Mouse (Mus musculus) hindbrain, embryonic 15.5 days (tissue): ENCODE measurements around the gene Phospho1. TPM values are rescaled to one million over a fixed set of nuclear protein-coding genes. Genes with fewer than 3 reads are reported as not detected.

Experiments used
- ATAC-seq: fragments of 200-750 bp; cut with Nextera tagmentation; 2 replicates; pipeline ENCODE4 v1.8.0; 2017; ENCODE audit warnings: low read depth, moderate number of reproducible peaks, moderate TSS enrichment; ENCODE audit not compliant: low FRiP score
- H3K27ac ChIP-seq: fragments of 300-500 bp; sonication (generic); replicated peaks from 2 replicates; pipeline ENCODE4 v1.5.1; 2015; ENCODE audit warnings: mild to moderate bottlenecking, inconsistent platforms
- H3K27me3 ChIP-seq: fragments of 300-500 bp; sonication (generic); 2 replicates; pipeline ENCODE4 v1.6.1; 2015; ENCODE audit warnings: control low read depth, inconsistent platforms
- H3K36me3 ChIP-seq: fragments of 300-500 bp; sonication (generic); 2 replicates; pipeline ENCODE4 v1.6.1; 2015; ENCODE audit warnings: control low read depth, inconsistent platforms
- H3K4me1 ChIP-seq: fragments of 300-500 bp; sonication (generic); replicated peaks from 2 replicates; pipeline ENCODE4 v1.6.1; 2015; ENCODE audit warnings: control low read depth, inconsistent platforms
- H3K4me2 ChIP-seq: fragments of 300-500 bp; sonication (generic); 2 replicates; pipeline ENCODE4 v1.6.1; 2015; ENCODE audit warnings: moderate library complexity, mild to moderate bottlenecking, inconsistent platforms
- H3K4me3 ChIP-seq: fragments of 300-500 bp; sonication (generic); 2 replicates; pipeline ENCODE4 v1.5.1; 2015; ENCODE audit warnings: mild to moderate bottlenecking, inconsistent platforms
- H3K9ac ChIP-seq: fragments of 300-500 bp; sonication (generic); 2 replicates; pipeline ENCODE4 v1.6.1; 2015; ENCODE audit warnings: inconsistent platforms
- H3K9me3 ChIP-seq: fragments of 300-500 bp; sonication (generic); 2 replicates; pipeline ENCODE4 v1.6.1; 2016; ENCODE audit warnings: control low read depth, inconsistent platforms
- WGBS: fragments of 180-500 bp; shearing (Covaris S2); methylation state at CpG from one replicate; pipeline ENCODE4 v1.1.7; 2015; 5-methylcytosine and 5-hydroxymethylcytosine counted together
- polyA plus RNA-seq: library from polyadenylated mRNA; unstranded; fragments of >200 nt; fragmentation: Nextera tagmentation; extraction: Ambion mirVana; gene quantifications from 2 replicates; pipeline ENCODE4 v1.2.1, GENCODE M21; 2015

The Phospho1 gene
- polyA plus RNA-seq, 1 experiment from 2014 or later: 0.44 TPM

- no peak overlapping the region for H3K27ac ChIP-seq
- WGBS: 77% methylated on average over 9 of the region's 9 CpGs
These were observed 8.9 kb upstream of the Phospho1 start for GRCm38 (mm10) chr11:95815412-95815811.

GRCm38 (mm10) chr11:95819138-95819537 lies 5.2 kb upstream of the Phospho1 start:
- no peaks in the 10 kb centered on the region for H3K36me3 ChIP-seq
- no peak for ATAC-seq
- H3K4me2 ChIP-seq: no peak overlapping the region
- no peaks in the 10 kb centered on the region for H3K9me3 ChIP-seq
- H3K9ac ChIP-seq: no peak overlapping the region
- H3K4me3 ChIP-seq: no peak overlapping the region
- no peak overlapping the region for H3K27ac ChIP-seq
- WGBS: 88% methylated on average over 8 of the region's 8 CpGs
- peaks cover 4% of the 10 kb centered on the region; the same call in 1 of the 2 replicates for H3K4me1 ChIP-seq
- H3K27me3 ChIP-seq: peaks cover 13% of the 10 kb centered on the region

More at GRCm38 (mm10) chr11:95815412-95815811, 8.9 kb upstream of the Phospho1 start:
- H3K4me2 ChIP-seq: no peak overlapping the region
- no peaks in the 10 kb centered on the region for H3K9me3 ChIP-seq
- no peak overlapping the region for H3K4me3 ChIP-seq
- H3K4me1 ChIP-seq: no peaks in the 10 kb centered on the region
- no peak overlapping the region for H3K9ac ChIP-seq
- H3K27me3 ChIP-seq: no peaks in the 10 kb centered on the region
- no peaks in the 10 kb centered on the region for H3K36me3 ChIP-seq
- ATAC-seq: no peak

GRCm38 (mm10) chr11:95821511-95821910 lies 2.8 kb upstream of the Phospho1 start:
- no peak overlapping the region for H3K27ac ChIP-seq
- WGBS: 92% methylated on average over 3 of the region's 3 CpGs
- H3K9me3 ChIP-seq: no peaks in the 10 kb centered on the region
- ATAC-seq: no peak
- H3K4me2 ChIP-seq: no peak overlapping the region
- peaks cover 13% of the 10 kb centered on the region for H3K4me1 ChIP-seq
- H3K36me3 ChIP-seq: no peaks in the 10 kb centered on the region
- H3K27me3 ChIP-seq: peaks cover 28% of the 10 kb centered on the region
- no peak overlapping the region for H3K9ac ChIP-seq
- H3K4me3 ChIP-seq: no peak overlapping the region

GRCm38 (mm10) chr11:95822437-95822836 lies 1.9 kb upstream of the Phospho1 start:
- peaks cover 13% of the 10 kb centered on the region for H3K4me1 ChIP-seq
- H3K27me3 ChIP-seq: peaks cover 34% of the 10 kb centered on the region
- H3K9ac ChIP-seq: no peak overlapping the region
- WGBS: 98% methylated on average over 4 of the region's 4 CpGs
- ATAC-seq: no peak
- H3K9me3 ChIP-seq: no peaks in the 10 kb centered on the region
- H3K36me3 ChIP-seq: no peaks in the 10 kb centered on the region
- no peak overlapping the region for H3K4me2 ChIP-seq
- no peak overlapping the region for H3K4me3 ChIP-seq
- no peak overlapping the region for H3K27ac ChIP-seq

GRCm38 (mm10) chr11:95824877-95825243 lies 561 bp downstream of the Phospho1 start:
- peak overlapping the region; percentile 99 for H3K4me2 ChIP-seq
- peak overlapping the region; percentile 68 for H3K9ac ChIP-seq
- WGBS: 0% methylated on average over 8 of the region's 11 CpGs
- H3K36me3 ChIP-seq: no peaks in the 10 kb centered on the region
- no peak overlapping the region for H3K27ac ChIP-seq
- peaks cover 57% of the 10 kb centered on the region for H3K27me3 ChIP-seq
- H3K4me1 ChIP-seq: peaks cover 13% of the 10 kb centered on the region
- no peaks in the 10 kb centered on the region for H3K9me3 ChIP-seq
- peak overlapping the region; percentile 66 for H3K4me3 ChIP-seq
- ATAC-seq: peak; percentile 55; the same call in 1 of the 2 replicates

- WGBS: 46% methylated on average over 3 of the region's 3 CpGs
- H3K4me1 ChIP-seq: peaks cover 21% of the 10 kb centered on the region
- no peak overlapping the region for H3K9ac ChIP-seq
- no peak for ATAC-seq
- H3K9me3 ChIP-seq: no peaks in the 10 kb centered on the region
- H3K36me3 ChIP-seq: no peaks in the 10 kb centered on the region
- no peak overlapping the region for H3K4me2 ChIP-seq
- peaks cover 65% of the 10 kb centered on the region for H3K27me3 ChIP-seq
- H3K4me3 ChIP-seq: 0 out of 2 replicates have a peak overlapping the region, but pooled peaks have one; percentile 66
- no peak overlapping the region for H3K27ac ChIP-seq
These were observed 1.3 kb downstream of the Phospho1 start for GRCm38 (mm10) chr11:95825625-95826024.

GRCm38 (mm10) chr11:95826317-95827167 lies 2.2 kb downstream of the Phospho1 start:
- H3K4me2 ChIP-seq: no peak overlapping the region
- no peak overlapping the region for H3K9ac ChIP-seq
- WGBS: 55% methylated on average over 6 of the region's 6 CpGs
- no peak for ATAC-seq
- peaks cover 74% of the 10 kb centered on the region for H3K27me3 ChIP-seq
- H3K27ac ChIP-seq: no peak overlapping the region
- peaks cover 30% of the 10 kb centered on the region for H3K4me1 ChIP-seq
- no peaks in the 10 kb centered on the region for H3K9me3 ChIP-seq
- no peak overlapping the region for H3K4me3 ChIP-seq
- H3K36me3 ChIP-seq: no peaks in the 10 kb centered on the region

GRCm38 (mm10) chr11:95827168-95827447 lies 2.8 kb downstream of the Phospho1 start:
- peaks cover 30% of the 10 kb centered on the region for H3K4me1 ChIP-seq
- no peak for ATAC-seq
- H3K4me2 ChIP-seq: no peak overlapping the region
- H3K27me3 ChIP-seq: peaks cover 78% of the 10 kb centered on the region
- 17% methylated on average over 3 of the region's 3 CpGs for WGBS
- no peaks in the 10 kb centered on the region for H3K36me3 ChIP-seq
- H3K9ac ChIP-seq: no peak overlapping the region
- H3K9me3 ChIP-seq: no peaks in the 10 kb centered on the region
- no peak overlapping the region for H3K4me3 ChIP-seq
- no peak overlapping the region for H3K27ac ChIP-seq

- H3K9ac ChIP-seq: no peak overlapping the region
- no peak overlapping the region for H3K4me3 ChIP-seq
- no peak overlapping the region for H3K27ac ChIP-seq
- H3K9me3 ChIP-seq: no peaks in the 10 kb centered on the region
- H3K36me3 ChIP-seq: no peaks in the 10 kb centered on the region
- WGBS: 24% methylated on average over 3 of the region's 3 CpGs
- ATAC-seq: no peak
- H3K4me1 ChIP-seq: peaks cover 30% of the 10 kb centered on the region
- no peak overlapping the region for H3K4me2 ChIP-seq
- H3K27me3 ChIP-seq: peaks cover 80% of the 10 kb centered on the region
These were observed 3.3 kb downstream of the Phospho1 start for GRCm38 (mm10) chr11:95827464-95828085.

GRCm38 (mm10) chr11:95828181-95828964 lies 4.1 kb downstream of the Phospho1 start:
- 83% methylated on average over 11 of the region's 11 CpGs for WGBS
- ATAC-seq: no peak
- no peaks in the 10 kb centered on the region for H3K9me3 ChIP-seq
- no peak overlapping the region for H3K4me2 ChIP-seq
- H3K4me3 ChIP-seq: no peak overlapping the region
- no peak overlapping the region for H3K27ac ChIP-seq
- no peak overlapping the region for H3K9ac ChIP-seq
- H3K36me3 ChIP-seq: no peaks in the 10 kb centered on the region
- peaks cover 81% of the 10 kb centered on the region for H3K27me3 ChIP-seq
- peaks cover 30% of the 10 kb centered on the region for H3K4me1 ChIP-seq

GRCm38 (mm10) chr11:95829526-95830050 lies 5.3 kb downstream of the Phospho1 start:
- Histone ChIP-seq H3K4me1 (peaks cover 36% of the 10 kb centered on the region), H3K4me2 (no peak overlapping the region), H3K9me3 (no peaks in the 10 kb centered on the region), H3K27ac (no peak overlapping the region), H3K9ac (no peak overlapping the region), H3K36me3 (no peaks in the 10 kb centered on the region), H3K27me3 (peaks cover 90% of the 10 kb centered on the region), H3K4me3 (no peak overlapping the region)
- 33% methylated on average over 4 of the region's 4 CpGs for WGBS
- no peak for ATAC-seq
